Mouse (Mus musculus) spleen, postnatal 36 days (tissue): ENCODE results near the gene Smad1.
A peak's percentile ranks its signal among the peaks of the same experiment; 100 is the strongest.

Experiments
- DNase-seq, 2 experiments: peaks; one replicate each; pipeline ENCODE4 v3.0.0; 2022; ENCODE audit warnings: low spot score in 2 of 2, mixed read lengths in 1 of 2

The Smad1 gene

DNA sequence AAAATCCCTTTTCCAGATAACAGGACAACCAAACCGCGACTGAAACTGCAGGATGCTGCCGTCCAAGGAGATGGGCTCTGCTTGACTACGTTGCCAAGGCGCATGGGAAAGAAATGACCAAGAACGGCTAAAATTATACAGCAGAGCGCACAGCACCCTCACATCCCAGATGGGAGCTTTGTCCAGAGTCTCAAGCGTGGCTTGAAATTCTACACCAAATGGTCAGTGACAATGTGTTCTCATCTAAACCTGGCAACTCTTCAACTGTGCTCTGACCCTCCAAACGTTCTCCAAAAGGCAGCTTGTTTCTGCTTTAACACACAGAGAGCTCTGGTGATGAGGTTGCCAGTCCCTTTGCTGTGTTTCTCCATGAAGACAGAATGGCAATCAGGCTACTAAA lies 39.0 kb downstream of the Smad1 start:
- no peak for DNase-seq

DNA sequence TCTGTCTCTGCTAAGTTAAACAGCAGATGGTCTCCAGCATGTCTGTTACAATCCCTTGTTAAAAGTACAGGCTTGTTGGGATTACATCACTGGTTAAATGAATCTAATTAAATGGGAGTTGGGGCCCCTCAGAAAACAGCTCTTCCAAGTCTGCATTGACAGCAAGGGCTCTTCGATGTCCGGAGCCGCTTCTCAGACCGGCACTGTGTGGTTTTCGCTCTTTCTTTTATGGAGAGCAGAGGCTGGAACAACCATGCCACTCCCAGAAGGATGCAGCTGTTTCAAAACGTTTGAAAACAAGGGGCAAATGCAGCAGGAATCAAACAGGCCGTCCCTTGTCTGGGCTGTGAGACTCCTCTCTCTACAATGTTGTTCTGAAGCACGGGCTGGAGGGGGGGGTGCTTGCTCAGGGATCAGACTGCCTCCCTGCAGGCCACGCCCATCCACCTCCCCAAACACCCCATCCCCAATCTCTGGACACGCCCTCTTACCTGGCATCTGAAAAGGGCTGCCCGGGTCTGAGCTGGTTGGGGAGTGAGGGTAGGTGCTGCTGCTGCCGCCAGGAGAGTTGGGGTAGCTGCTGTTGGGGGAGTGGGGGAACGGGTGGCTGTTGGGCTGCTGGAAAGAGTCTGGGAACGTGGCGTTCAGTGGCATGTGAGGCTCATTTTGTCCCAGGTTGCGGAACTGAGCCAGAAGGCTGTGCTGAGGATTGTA lies 43.4 kb downstream of the Smad1 start:
- DNase-seq: no peak

DNA sequence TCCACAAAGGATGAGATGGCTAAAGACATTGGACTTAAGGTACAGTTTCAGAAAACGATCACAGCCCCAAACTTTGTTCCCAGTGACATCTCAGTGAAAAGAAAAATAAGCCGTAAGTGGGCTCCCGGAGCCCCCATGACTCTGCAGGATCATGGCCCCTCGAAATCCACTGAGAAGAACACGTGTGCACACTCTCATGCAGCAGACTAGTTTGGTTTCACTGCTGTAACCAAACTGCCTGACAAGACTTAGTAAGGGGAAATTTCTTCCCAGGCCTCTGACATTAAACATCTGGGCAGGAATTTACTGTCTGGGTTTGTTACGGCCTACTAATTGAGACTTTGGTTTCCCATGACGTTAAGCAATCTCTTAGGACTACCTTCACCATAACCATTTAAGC lies 45.3 kb downstream of the Smad1 start:
- DNase-seq: no peak

DNA sequence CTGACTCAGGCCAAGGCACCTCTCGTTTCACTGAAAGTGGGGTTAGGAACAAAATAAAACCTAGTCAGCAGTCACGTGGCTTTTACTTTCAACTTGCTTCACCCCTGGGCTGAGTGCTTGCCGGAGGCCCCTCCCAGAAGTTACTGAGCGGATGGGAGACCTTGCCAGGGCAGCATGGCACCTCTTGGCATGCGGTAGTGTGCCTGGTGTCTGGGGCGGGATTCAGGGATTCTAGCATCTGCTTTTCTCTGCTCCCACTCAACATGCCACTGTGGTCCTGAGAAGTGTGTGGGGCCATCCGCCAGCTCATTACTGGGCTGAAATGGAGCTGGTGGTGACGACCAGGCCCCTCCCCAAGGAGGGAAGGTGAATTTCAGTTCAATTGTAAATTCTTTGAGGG lies 47.4 kb downstream of the Smad1 start:
- DNase-seq: no peak

- no peak for DNase-seq
Measured at GRCm38 (mm10) chr8:79350805-79351204, 48.5 kb downstream of the Smad1 start.

GRCm38 (mm10) chr8:79350094-79350593 lies 49.2 kb downstream of the Smad1 start:
- no peak for DNase-seq

DNA sequence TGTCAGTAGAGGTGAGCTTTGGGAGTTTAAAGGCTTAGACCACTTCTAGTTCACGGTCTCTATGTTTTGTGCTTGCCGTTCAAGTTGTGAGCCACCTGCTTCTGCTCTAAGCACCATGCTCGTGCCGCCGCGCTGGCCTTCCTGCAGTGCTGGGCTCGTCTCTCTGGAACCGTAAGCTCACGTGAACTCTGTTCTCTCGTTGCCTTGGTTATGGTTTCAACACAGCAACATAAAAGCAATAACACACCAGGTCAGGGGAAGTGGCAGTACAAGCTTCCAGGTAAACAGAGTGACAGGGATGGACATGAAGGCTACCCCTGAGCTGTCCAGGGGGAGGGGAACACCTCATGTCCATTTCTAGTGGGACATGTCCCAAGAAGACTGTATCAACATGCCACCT lies 52.9 kb downstream of the Smad1 start:
- DNase-seq: no peak

DNA sequence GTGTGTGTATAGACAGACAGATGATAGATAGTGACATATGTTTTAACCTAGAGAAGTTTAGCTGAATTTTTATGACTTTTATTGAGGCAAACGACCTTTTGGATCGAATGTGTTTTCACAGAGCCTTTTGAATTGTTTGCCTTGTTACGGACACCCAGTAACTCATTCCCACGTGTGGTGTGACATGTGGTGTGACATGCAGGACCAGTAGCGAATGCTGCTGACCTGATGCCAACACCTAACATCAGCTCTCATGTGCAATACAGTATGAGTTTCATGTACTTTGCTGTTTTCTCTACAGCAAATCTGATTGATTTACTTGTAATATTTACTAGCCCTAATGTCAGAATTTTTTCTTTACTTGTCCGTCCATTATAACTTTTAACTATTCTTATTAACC lies 53.5 kb downstream of the Smad1 start:
- DNase-seq: no peak

GRCm38 (mm10) chr8:79341236-79341635 lies 58.1 kb downstream of the Smad1 start:
- no peak for DNase-seq

GRCm38 (mm10) chr8:79339555-79339954 lies 59.8 kb downstream of the Smad1 start:
- peak in 1 of 2 experiments; percentile 13 for DNase-seq

GRCm38 (mm10) chr8:79338619-79339018 lies 60.7 kb downstream of the Smad1 start:
- DNase-seq: no peak

DNA sequence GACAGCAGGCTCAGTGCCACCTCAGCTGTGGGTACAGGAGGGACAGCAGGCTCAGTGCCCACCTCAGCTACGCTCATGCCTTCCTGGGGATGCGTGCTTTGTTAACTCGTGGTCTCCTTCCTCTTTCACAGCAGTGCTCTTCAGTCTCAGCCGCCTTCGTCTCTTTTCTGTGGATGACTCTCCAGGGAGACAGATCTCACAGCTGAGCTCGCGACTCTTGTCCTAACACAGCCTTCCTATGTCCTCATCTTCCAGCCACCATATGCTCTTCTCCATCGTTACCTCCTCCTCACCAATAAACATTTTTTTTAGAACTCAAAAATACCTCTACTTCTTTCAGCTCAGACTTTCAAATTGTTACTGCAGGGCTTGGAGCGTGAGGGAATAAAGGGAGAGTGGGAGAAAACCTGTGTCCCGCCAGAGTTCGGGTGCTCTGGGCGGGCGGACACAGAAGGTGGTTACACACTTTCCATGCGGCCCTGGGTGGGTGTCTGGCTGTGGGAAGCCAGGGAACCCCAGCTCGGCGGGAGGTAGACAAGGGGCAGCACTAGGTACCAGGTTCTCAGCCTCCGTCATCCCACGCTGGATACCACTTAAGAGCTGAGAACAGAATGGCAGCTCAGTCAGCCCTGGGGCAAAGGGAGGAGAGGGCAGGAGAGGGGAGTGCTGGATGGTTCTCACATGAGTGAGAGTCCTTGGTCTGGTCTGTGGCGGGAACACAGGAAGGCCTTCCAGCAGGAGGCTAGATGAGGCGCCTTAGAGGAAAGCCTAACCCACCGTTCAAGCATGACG lies 67.0 kb downstream of the Smad1 start:
- DNase-seq: no peak

DNA sequence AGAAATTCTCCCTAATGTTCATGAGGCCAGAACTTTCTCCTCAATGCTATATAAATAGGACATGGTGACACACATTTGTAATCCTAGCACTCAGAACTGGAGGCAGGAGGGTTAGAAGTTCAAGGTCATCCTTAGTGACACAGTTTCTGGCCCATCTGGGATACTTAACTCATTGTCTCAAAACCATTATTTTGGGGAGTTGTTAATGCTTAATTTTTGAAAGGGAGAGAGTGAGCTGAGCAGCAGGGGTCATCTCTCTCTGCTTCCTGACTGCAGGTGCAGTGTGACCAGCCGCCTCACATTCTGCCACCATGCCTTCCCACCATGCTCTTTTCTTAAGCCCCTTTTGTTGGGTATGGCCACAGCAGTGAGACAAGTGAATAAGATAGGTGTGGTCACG lies 67.7 kb downstream of the Smad1 start:
- no peak for DNase-seq

DNA sequence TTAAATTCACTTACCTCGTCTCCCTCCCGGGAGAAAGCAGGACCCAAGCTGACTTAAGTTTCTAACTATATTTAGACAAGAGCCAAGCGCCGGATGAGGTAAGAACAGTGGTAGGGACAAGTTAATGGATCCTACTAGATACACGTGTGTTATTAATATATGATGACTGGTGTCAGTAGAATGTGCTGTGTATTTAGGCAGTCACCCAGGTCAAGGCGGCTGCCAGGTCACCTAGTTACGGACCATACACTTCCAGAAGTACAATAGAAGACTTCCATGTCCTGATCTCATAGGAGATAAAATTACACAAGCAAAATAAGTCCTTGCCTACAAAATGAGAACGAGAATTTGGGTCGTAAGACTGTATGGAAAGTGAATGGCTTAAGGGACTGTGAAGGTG lies 68.3 kb downstream of the Smad1 start:
- DNase-seq: no peak

- no peak for DNase-seq
Measured at GRCm38 (mm10) chr8:79329735-79330134, 69.6 kb downstream of the Smad1 start.

GRCm38 (mm10) chr8:79329182-79329581 lies 70.1 kb downstream of the Smad1 start:
- peak; percentile 55 to 56 for DNase-seq

DNA sequence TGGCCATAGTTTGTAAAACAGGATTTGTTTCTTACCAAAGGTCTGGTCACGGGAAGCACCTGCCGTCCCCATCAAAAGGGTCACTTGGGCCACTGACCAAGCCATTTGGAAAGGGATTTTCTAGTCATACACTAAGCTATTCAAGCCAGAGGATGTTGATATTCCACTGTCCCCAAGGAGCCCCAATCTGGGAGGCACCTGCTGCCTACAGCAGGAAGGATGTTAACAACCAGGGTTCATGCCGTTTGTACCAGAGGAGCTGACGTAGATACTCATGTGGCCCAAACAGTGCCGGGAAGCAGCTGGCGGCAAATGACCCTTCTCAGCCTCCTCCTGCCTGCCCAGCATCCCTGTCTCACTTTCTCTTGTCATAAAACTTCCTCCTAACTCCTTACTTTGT lies 73.8 kb downstream of the Smad1 start:
- no peak for DNase-seq

- no peak for DNase-seq
Measured at GRCm38 (mm10) chr8:79324928-79325327, 74.4 kb downstream of the Smad1 start.

DNA sequence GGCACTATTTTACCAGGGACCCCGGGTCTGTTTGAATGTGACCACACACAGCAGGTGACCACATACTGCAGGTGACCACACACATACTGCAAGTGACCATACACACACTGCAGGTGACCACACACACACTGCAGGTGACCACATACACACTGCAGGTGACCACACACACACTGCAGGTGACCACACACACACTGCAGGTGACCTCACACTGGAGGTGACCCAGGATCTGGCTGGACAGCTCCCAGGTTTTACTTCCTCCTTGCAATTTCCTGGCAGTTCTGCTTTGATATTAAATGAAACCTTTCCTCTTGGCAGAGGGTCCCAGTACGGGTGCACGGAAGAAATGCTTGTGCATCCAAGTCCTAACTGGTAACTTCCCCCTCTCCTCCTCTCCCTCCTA lies 75.3 kb downstream of the Smad1 start:
- no peak for DNase-seq

- DNase-seq: no peak
Measured at GRCm38 (mm10) chr8:79323121-79323520, 76.2 kb downstream of the Smad1 start.

DNA sequence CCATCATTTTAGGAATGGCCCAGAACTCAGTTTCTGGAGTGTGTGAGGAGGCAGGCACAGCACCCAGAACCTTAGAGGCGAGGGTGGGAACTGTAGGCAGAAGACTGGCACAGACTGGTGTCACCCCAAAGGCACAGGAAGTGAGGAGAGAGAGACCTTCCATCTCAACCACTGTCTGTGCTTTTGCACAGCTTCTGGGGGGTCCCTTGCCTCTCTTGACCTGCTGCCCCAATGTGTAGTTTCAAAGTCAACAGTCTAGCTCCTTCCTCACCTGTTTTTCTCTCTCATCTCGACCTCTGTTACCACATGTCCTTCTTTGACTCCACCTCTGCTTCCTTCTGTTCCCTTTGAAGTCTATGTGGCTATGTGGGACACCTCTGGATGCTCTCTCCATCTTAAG lies 88.5 kb downstream of the Smad1 start:
- DNase-seq: no peak

DNA sequence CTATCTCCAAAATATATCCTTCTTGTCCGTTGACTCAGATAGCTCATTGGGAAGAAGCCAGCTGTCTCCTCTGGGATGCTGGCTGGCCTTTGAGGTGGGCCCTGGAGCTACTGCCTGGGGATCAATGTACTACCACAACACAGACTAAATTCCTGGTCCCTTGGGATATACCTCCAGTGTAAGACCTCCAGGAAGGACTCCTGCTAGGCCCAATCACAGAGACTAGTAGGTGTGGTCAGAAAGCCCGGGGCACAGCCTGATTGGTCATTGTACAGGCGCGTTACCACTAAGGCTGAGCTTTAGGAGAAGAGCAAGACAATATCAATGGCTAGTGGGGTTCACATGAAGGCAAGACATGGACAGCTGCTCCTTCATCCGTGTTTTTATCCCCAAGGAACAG lies 93.4 kb downstream of the Smad1 start:
- no peak for DNase-seq

DNA sequence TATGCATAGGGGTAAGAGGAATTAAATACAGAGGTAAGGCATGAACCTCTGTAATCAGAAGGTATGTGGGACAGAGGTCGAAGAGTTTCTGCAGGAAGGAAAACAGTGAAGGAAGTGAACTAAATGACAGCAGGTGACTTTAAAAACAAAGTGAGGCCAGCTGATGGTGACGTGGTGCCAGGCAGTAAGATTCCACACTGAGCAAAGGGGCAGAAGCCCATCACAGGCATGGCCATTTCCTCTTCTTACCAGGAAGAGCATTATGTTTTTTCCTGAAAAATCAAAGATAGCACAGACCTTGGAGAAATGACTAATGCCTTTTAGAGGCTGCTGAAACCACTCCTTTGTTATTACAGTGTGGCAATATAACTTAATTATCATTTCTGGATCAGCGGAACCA lies 97.8 kb downstream of the Smad1 start:
- no peak for DNase-seq
